Mouse (Mus musculus): ENCODE measurements around the gene Brap. TPM values are rescaled to one million over a fixed set of nuclear protein-coding genes. Genes with fewer than 3 reads are reported as not detected.

Brap gene
- polyA plus RNA-seq, 1 experiment from 2014 or later = 52.9 TPM

GRCm38 (mm10) chr5:121710851-121711173 lies 50.4 kb downstream of the Brap start:
- peak overlapping the region; percentile 98; the same call in 1 of the 2 replicates for H3K27ac ChIP-seq
- peaks cover 23% of the 10 kb centered on the region for H3K4me1 ChIP-seq
- H3K4me2 ChIP-seq (replicated peaks) = peak overlapping the region; percentile 85
- H3K27me3 ChIP-seq (replicated peaks) = no peaks in the 10 kb centered on the region
- no peaks in the 10 kb centered on the region for H3K9me3 ChIP-seq
- peak overlapping the region; percentile 99 for H3K9ac ChIP-seq
- WGBS = 2% methylated on average over 12 of the region's 12 CpGs
- peak overlapping the region; percentile 99 for H3K4me3 ChIP-seq
- H3K36me3 ChIP-seq = no peaks in the 10 kb centered on the region
- ATAC-seq (ENCODE audit: low FRiP score, low read depth) = peak; percentile 27; the same call in 1 of the 2 replicates

DNA sequence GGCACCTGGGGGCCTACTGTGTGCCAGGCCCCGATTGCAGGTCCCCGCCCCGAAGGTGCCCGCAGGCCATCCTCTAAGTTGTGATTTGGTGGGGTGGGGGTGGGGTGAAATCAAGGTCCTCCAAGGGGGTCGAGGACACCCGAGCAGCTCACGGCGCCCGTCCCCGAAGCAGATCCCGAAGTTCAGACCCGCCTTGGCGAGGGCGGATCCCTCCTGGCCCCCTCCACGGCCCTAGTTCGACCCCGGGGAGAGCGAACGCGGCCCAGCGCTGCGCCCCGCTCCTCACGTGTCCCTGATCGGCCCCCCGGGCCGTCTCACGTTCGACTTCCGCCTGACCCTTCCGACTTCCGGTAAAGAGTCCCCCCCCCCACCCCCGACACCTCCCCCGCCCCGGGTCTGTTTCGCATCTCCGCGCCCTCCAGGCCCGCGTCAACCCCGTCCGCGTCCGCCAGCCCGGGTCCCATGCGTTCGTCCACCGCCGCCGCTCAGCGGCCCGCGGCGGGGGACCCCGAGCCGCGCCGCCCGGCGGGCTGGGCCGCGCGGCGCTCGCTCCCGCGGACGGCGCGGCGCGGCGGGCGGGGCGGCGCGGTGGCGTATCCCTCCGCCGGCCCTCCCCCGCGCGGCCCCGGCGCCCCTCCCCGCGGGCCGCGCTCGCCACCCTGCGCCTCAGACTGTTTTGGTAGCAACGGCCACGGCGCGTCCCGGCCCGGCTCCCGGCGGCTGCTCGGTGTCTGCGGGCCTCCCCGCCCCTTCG lies 51.0 kb downstream of the Brap start, which contains the start of gene Atxn2:
Gene Atxn2, plus strand, starts transcription at position 164 of the 754 bp plus-strand sequence.
- no peaks in the 10 kb centered on the region for H3K9me3 ChIP-seq
- peak within 1 kb of the TSS; percentile 98 for H3K27ac ChIP-seq
- H3K9ac ChIP-seq = peak within 1 kb of the TSS; percentile 99
- peak within 1 kb of the TSS; percentile 99 for H3K4me3 ChIP-seq
- peak within 1 kb of the TSS; percentile 89 for H3K4me2 ChIP-seq (replicated peaks)
- WGBS = under 1% methylated on average over 100 of the region's 103 CpGs
- no peaks in the 10 kb centered on the region for H3K27me3 ChIP-seq (replicated peaks)
- peaks cover 28% of the 10 kb centered on the region for H3K4me1 ChIP-seq
- ATAC-seq (ENCODE audit: low FRiP score, low read depth) = peak; percentile 75
- H3K36me3 ChIP-seq = no peaks in the 10 kb centered on the region

DNA sequence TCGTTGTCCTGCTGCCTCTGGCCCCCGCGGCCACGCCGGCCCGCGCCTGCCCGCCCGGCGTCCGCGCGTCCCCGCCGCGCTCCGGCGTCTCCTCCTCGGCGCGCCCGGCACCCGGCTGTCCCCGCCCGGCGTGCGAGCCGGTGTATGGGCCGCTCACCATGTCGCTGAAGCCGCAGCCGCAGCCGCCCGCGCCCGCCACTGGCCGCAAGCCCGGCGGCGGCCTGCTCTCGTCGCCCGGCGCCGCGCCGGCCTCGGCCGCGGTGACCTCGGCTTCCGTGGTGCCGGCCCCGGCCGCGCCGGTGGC lies 51.5 kb downstream of the Brap start:
- no peaks in the 10 kb centered on the region for H3K36me3 ChIP-seq
- H3K27ac ChIP-seq = peak overlapping the region; percentile 98
- peak overlapping the region; percentile 99 for H3K9ac ChIP-seq
- peak overlapping the region; percentile 99 for H3K4me3 ChIP-seq
- peak overlapping the region; percentile 89 for H3K4me2 ChIP-seq (replicated peaks)
- ATAC-seq (ENCODE audit: low FRiP score, low read depth) = peak; percentile 52
- H3K9me3 ChIP-seq = no peaks in the 10 kb centered on the region
- WGBS = 1% methylated on average over 44 of the region's 57 CpGs
- no peaks in the 10 kb centered on the region for H3K27me3 ChIP-seq (replicated peaks)
- H3K4me1 ChIP-seq = peaks cover 30% of the 10 kb centered on the region

GRCm38 (mm10) chr5:121712232-121712933 lies 52.0 kb downstream of the Brap start:
- Histone ChIP-seq H3K9ac (peak overlapping the region; percentile 99), H3K36me3 (0 out of 2 replicates have a peak, but pooled peaks cover 4% of the 10 kb centered on the region), H3K4me3 (peak overlapping the region; percentile 99), H3K4me2 (replicated peaks) (peak overlapping the region; percentile 89), H3K27me3 (replicated peaks) (no peaks in the 10 kb centered on the region), H3K27ac (peak overlapping the region; percentile 98), H3K9me3 (no peaks in the 10 kb centered on the region), H3K4me1 (peaks cover 30% of the 10 kb centered on the region)
- WGBS = under 1% methylated on average over 54 of the region's 66 CpGs
- peak; percentile 71 for ATAC-seq (ENCODE audit: low FRiP score, low read depth)

DNA sequence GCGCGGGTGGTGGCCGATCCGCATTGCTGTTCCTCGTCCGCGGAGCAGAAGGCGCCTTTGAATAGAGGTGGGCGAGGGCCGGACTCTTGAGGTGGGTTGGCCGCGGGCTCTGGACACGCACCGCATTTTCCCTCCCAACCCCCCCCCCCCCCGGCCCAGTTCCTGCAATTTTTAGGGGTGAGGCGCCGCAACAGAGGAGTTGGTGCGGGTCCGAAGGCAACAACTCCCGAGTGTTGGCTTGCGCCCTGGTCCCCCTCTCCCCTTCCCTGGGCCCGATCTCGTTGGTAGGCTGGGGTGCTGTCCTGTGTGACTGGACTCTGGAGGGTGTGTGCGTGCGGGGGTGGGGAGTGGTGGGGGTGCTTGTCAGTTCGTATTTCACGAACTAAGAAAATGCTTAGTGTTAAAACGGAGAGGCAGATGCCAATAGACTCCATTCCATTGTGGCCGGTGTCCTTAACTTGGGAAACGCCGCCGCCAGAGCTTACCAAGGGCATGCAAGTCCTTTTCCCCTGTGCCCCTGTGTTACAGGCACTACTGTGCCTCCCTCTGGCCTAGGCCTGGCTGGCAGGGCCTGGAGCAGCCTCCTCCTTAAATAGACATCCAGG lies 52.7 kb downstream of the Brap start:
- 0 out of 2 replicates have a peak, but pooled peaks have one; percentile 19 for ATAC-seq (ENCODE audit: low FRiP score, low read depth)
- peak overlapping the region; percentile 89 for H3K4me2 ChIP-seq (replicated peaks)
- peak overlapping the region; percentile 99 for H3K4me3 ChIP-seq

GRCm38 (mm10) chr5:121714331-121714730 lies 54.0 kb downstream of the Brap start:
- no peak for ATAC-seq (ENCODE audit: low FRiP score, low read depth)
- peaks cover 10% of the 10 kb centered on the region; the same call in 1 of the 2 replicates for H3K36me3 ChIP-seq
- H3K9me3 ChIP-seq = no peaks in the 10 kb centered on the region
- H3K4me3 ChIP-seq = no peak overlapping the region
- WGBS = 82% methylated on average over 1 of the region's 1 CpGs
- H3K4me1 ChIP-seq = peaks cover 30% of the 10 kb centered on the region
- no peaks in the 10 kb centered on the region for H3K27me3 ChIP-seq (replicated peaks)
- H3K4me2 ChIP-seq (replicated peaks) = peak overlapping the region; percentile 89
- H3K27ac ChIP-seq = no peak overlapping the region
- H3K9ac ChIP-seq = no peak overlapping the region

More for the DNA sequence above, 52.7 kb downstream of the Brap start:
- Histone ChIP-seq H3K9me3 (no peaks in the 10 kb centered on the region), H3K36me3 (peaks cover 10% of the 10 kb centered on the region; the same call in 1 of the 2 replicates), H3K4me1 (peaks cover 30% of the 10 kb centered on the region), H3K9ac (peak overlapping the region; percentile 99), H3K27me3 (replicated peaks) (no peaks in the 10 kb centered on the region), H3K27ac (peak overlapping the region; percentile 98)
- WGBS = under 1% methylated on average over 32 of the region's 32 CpGs

GRCm38 (mm10) chr5:121714928-121715327 lies 54.6 kb downstream of the Brap start:
- Histone ChIP-seq H3K9me3 (no peaks in the 10 kb centered on the region), H3K4me3 (no peak overlapping the region), H3K9ac (no peak overlapping the region), H3K4me2 (replicated peaks) (0 out of 2 replicates have a peak overlapping the region, but pooled peaks have one; percentile 18), H3K27me3 (replicated peaks) (no peaks in the 10 kb centered on the region), H3K27ac (no peak overlapping the region), H3K36me3 (peaks cover 10% of the 10 kb centered on the region; the same call in 1 of the 2 replicates), H3K4me1 (peaks cover 33% of the 10 kb centered on the region)
- WGBS = 82% methylated on average over 6 of the region's 6 CpGs
- ATAC-seq (ENCODE audit: low FRiP score, low read depth) = no peak

- Histone ChIP-seq H3K4me1 (peaks cover 27% of the 10 kb centered on the region), H3K4me3 (no peak overlapping the region), H3K9ac (no peak overlapping the region), H3K27ac (no peak overlapping the region), H3K27me3 (replicated peaks) (no peaks in the 10 kb centered on the region), H3K9me3 (no peaks in the 10 kb centered on the region), H3K4me2 (replicated peaks) (no peak overlapping the region), H3K36me3 (peaks cover 10% of the 10 kb centered on the region; the same call in 1 of the 2 replicates)
- WGBS = 89% methylated on average over 5 of the region's 5 CpGs
- no peak for ATAC-seq (ENCODE audit: low FRiP score, low read depth)
Observed at GRCm38 (mm10) chr5:121718462-121718861, 58.1 kb downstream of the Brap start.

- Histone ChIP-seq H3K27me3 (replicated peaks) (no peaks in the 10 kb centered on the region), H3K4me2 (replicated peaks) (no peak overlapping the region), H3K9ac (no peak overlapping the region), H3K4me3 (no peak overlapping the region), H3K36me3 (peaks cover 10% of the 10 kb centered on the region; the same call in 1 of the 2 replicates), H3K4me1 (peaks cover 9% of the 10 kb centered on the region; the same call in 1 of the 2 replicates), H3K27ac (no peak overlapping the region), H3K9me3 (no peaks in the 10 kb centered on the region)
- WGBS = 90% methylated on average over 5 of the region's 5 CpGs
- no peak for ATAC-seq (ENCODE audit: low FRiP score, low read depth)
Observed at GRCm38 (mm10) chr5:121720888-121721585, 60.7 kb downstream of the Brap start.

- no peak overlapping the region for H3K4me3 ChIP-seq
- 80% methylated on average over 3 of the region's 3 CpGs for WGBS
Observed at GRCm38 (mm10) chr5:121721841-121722240, 61.5 kb downstream of the Brap start.

DNA sequence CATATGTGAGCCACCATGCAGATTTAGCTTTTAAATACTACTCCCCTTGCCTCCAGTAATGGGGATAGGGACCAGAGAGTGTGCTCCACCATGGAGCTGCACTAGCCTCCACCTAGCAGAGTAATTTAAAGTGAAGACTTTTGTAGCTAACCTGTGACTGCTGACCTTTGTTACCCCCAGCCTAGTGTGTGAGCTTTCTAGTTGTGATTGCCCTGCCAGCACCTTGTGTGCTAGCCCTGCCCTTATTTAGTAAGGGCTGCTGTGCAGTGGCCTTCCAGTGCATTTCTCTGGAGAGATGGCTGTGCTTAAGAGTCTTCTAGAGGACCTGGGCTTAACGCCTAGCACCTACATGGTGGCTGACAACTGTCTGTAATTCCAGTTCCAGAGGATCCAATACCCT lies 64.3 kb downstream of the Brap start:
- Histone ChIP-seq H3K27ac (no peak overlapping the region), H3K36me3 (peaks cover 4% of the 10 kb centered on the region; the same call in 1 of the 2 replicates), H3K9ac (no peak overlapping the region), H3K9me3 (no peaks in the 10 kb centered on the region), H3K4me2 (replicated peaks) (no peak overlapping the region), H3K27me3 (replicated peaks) (no peaks in the 10 kb centered on the region), H3K4me3 (no peak overlapping the region), H3K4me1 (peaks cover under 1% of the 10 kb centered on the region; the same call in 1 of the 2 replicates)
- ATAC-seq (ENCODE audit: low FRiP score, low read depth) = no peak
- WGBS = 90% methylated on average over 1 of the region's 1 CpGs

More at GRCm38 (mm10) chr5:121721841-121722240, 61.5 kb downstream of the Brap start:
- Histone ChIP-seq H3K27ac (no peak overlapping the region), H3K4me1 (peaks cover 3% of the 10 kb centered on the region; the same call in 1 of the 2 replicates), H3K9ac (no peak overlapping the region), H3K4me2 (replicated peaks) (no peak overlapping the region), H3K36me3 (peaks cover 10% of the 10 kb centered on the region; the same call in 1 of the 2 replicates), H3K27me3 (replicated peaks) (no peaks in the 10 kb centered on the region), H3K9me3 (no peaks in the 10 kb centered on the region)
- ATAC-seq (ENCODE audit: low FRiP score, low read depth) = no peak

All from neural tube, embryonic 12.5 days (tissue).